ENCODE assay signal across 12 mouse cellular contexts in the genomic region with DNA sequence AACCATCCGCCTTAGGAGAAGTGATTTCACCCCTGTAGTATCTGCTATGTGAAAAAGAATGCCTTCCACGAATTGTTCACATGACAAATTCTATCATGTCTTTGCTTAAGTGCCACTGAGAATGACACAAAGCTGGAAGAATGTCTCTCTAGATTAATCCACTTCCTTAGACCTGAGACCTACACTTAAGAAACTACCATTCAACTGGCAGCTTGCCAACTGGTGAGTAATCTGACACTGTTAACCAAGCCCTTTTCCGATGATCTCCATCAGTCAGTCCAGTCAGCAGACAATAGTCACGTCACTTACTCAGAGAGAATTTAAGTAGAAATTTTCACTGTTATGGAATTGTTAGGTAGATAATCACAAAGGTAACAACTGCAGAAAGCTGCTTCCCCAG.
DNase-seq lines count a peak whose midpoint lies in the region; ATAC-seq and TF ChIP-seq lines count a peak whose summit lies in the region.
"Had no signal": no experiment of that assay in that cellular context is flagged by ENCODE, and none has a peak within 500 bp of the region (broad histone marks: within the 10 kb centered on the region; RNA-seq: fewer than 3 reads in every experiment).

No protein-coding gene starts in this region.

- 16% methylated on average over 4 of the region's 4 CpGs for WGBS in heart, embryonic 14.5 days
- WGBS in liver, postnatal 0 days (ENCODE audit: insufficient replicate concordance) = 52% methylated on average over 4 of the region's 4 CpGs
- 53% methylated on average over 4 of the region's 4 CpGs for WGBS in liver, embryonic 11.5 days

- no peaks in the 10 kb centered on the region for H3K4me1 ChIP-seq in heart, embryonic 14.5 days (ENCODE audit: control insufficient read depth in 2 of 2, insufficient read depth in 2 of 2, low read length in 2 of 2)
- H3K4me1 ChIP-seq in liver, postnatal 0 days (ENCODE audit: insufficient read depth) = no peaks in the 10 kb centered on the region
- no peaks in the 10 kb centered on the region for H3K4me1 ChIP-seq in liver, embryonic 11.5 days (replicated peaks; ENCODE audit: control insufficient read depth, insufficient read depth, low read length)
- H3K4me1 ChIP-seq in MEL (ENCODE audit: control insufficient read depth in 1 of 2, insufficient read depth in 2 of 2, low read length in 2 of 2) = no peaks in the 10 kb centered on the region
- H3K4me1 ChIP-seq: midbrain, embryonic 10.5 days had no signal

- ATAC-seq in heart, embryonic 14.5 days (ENCODE audit: insufficient number of reproducible peaks, insufficient read depth, low FRiP score, low read depth) = peak; percentile 64
- ATAC-seq in liver, postnatal 0 days = peak; percentile 19; the same call in 1 of the 2 replicates
- ATAC-seq in liver, embryonic 11.5 days (replicated peaks; ENCODE audit: low FRiP score) = no peak
- ATAC-seq: inflammation-experienced regulatory T-cells, adult 6 months had no signal

- H3K27me3 ChIP-seq in heart, embryonic 14.5 days (ENCODE audit: control insufficient read depth, insufficient read depth, low read length) = no peaks in the 10 kb centered on the region
- H3K27me3 ChIP-seq in liver, postnatal 0 days (ENCODE audit: insufficient read depth, low read length) = no peaks in the 10 kb centered on the region
- no peaks in the 10 kb centered on the region for H3K27me3 ChIP-seq in liver, embryonic 11.5 days (replicated peaks; ENCODE audit: control insufficient read depth, insufficient read depth, low read length)
- H3K27me3 ChIP-seq in MEL (ENCODE audit: control insufficient read depth in 1 of 2, insufficient read depth in 2 of 2, low read length in 2 of 2) = no peaks in the 10 kb centered on the region

- H3K36me3 ChIP-seq in heart, embryonic 14.5 days (ENCODE audit: control insufficient read depth, insufficient read depth, low read length) = no peaks in the 10 kb centered on the region
- no peaks in the 10 kb centered on the region for H3K36me3 ChIP-seq in liver, postnatal 0 days (replicated peaks; ENCODE audit: insufficient read depth, low read length)
- H3K36me3 ChIP-seq in liver, embryonic 11.5 days (ENCODE audit: control insufficient read depth, insufficient read depth, low read length) = no peaks in the 10 kb centered on the region
- H3K36me3 ChIP-seq in MEL (ENCODE audit: control insufficient read depth in 1 of 2, insufficient read depth in 2 of 2, low read length in 2 of 2) = no peaks in the 10 kb centered on the region
- H3K36me3 ChIP-seq: midbrain, embryonic 10.5 days had no signal

- no peak for TF ChIP-seq RAD21 in MEL (IDR thresholded peaks at IDR 0.05; ENCODE audit: low read depth, low read length)

- no peaks in the 10 kb centered on the region for H3K79me2 ChIP-seq in MEL (ENCODE audit: control insufficient read depth, insufficient read depth, low read length, poor library complexity)

- no peak overlapping the region; a peak in 1 of 4 replicates for H3K27ac ChIP-seq in heart, embryonic 14.5 days (replicated peaks in 1 of 2; ENCODE audit: control insufficient read depth in 1 of 2, insufficient read depth in 1 of 2, low read depth in 2 of 2, low read length in 2 of 2)
- no peak overlapping the region for H3K27ac ChIP-seq in liver, postnatal 0 days (ENCODE audit: low read depth)
- no peak overlapping the region for H3K27ac ChIP-seq in liver, embryonic 11.5 days (ENCODE audit: low read depth, low read length)
- H3K27ac ChIP-seq in MEL (ENCODE audit: control insufficient read depth, low read depth, low read length) = no peak overlapping the region
- H3K27ac ChIP-seq: midbrain, embryonic 10.5 days had no signal

- H3K9me3 ChIP-seq in heart, embryonic 14.5 days (ENCODE audit: control insufficient read depth, low read length) = no peaks in the 10 kb centered on the region
- H3K9me3 ChIP-seq in liver, postnatal 0 days (ENCODE audit: low read length) = no peaks in the 10 kb centered on the region
- H3K9me3 ChIP-seq in liver, embryonic 11.5 days (ENCODE audit: control insufficient read depth, low read length) = no peaks in the 10 kb centered on the region
- H3K9me3 ChIP-seq in MEL (replicated peaks; ENCODE audit: insufficient read depth, low read length) = no peaks in the 10 kb centered on the region
- H3K9me3 ChIP-seq: midbrain, embryonic 10.5 days had no signal

- no peak overlapping the region for H3K4me3 ChIP-seq in heart, embryonic 14.5 days (ENCODE audit: control insufficient read depth in 1 of 2, insufficient read depth in 1 of 2, low read depth in 1 of 2, low read length in 2 of 2)
- H3K4me3 ChIP-seq in liver, postnatal 0 days (ENCODE audit: low read depth, low read length) = no peak overlapping the region
- no peak overlapping the region for H3K4me3 ChIP-seq in liver, embryonic 11.5 days (ENCODE audit: low read depth, low read length)
- H3K4me3 ChIP-seq in MEL (ENCODE audit: control insufficient read depth in 1 of 2, insufficient read depth in 1 of 2, low read depth in 2 of 2, low read length in 2 of 2) = no peak overlapping the region
- H3K4me3 ChIP-seq: midbrain, embryonic 10.5 days had no signal

- no peak overlapping the region for H3K9ac ChIP-seq in heart, embryonic 14.5 days (ENCODE audit: low read length)
- H3K9ac ChIP-seq in liver, postnatal 0 days (replicated peaks) = no peak overlapping the region
- H3K9ac ChIP-seq in liver, embryonic 11.5 days (ENCODE audit: low read depth, low read length) = no peak overlapping the region
- no peak overlapping the region for H3K9ac ChIP-seq in MEL (ENCODE audit: control insufficient read depth, low read depth, low read length, poor library complexity, severe bottlenecking)

- 0 out of 2 replicates have a peak, but pooled peaks have one; percentile 11 for TF ChIP-seq EP300 in liver, postnatal 0 days (IDR thresholded peaks at IDR 0.05; ENCODE audit: low read depth)
- TF ChIP-seq EP300 in MEL (IDR thresholded peaks at IDR 0.05; ENCODE audit: low read depth in 1 of 2, low read length in 2 of 2) = no peak

- H3K4me2 ChIP-seq in heart, embryonic 14.5 days (ENCODE audit: low read length) = no peak overlapping the region
- H3K4me2 ChIP-seq in liver, postnatal 0 days (ENCODE audit: low read depth, low read length) = no peak overlapping the region
- H3K4me2 ChIP-seq in liver, embryonic 11.5 days = no peak overlapping the region

- peak; percentile 8 for DNase-seq in adrenal gland, postnatal 10 days
- DNase-seq in adrenal gland, adult 18-20 months (ENCODE audit: low spot score in 2 of 2) = no peak
- no peak for DNase-seq in heart, adult 11 months
- DNase-seq in liver, postnatal 0 days = no peak
- DNase-seq in liver, embryonic 11.5 days (ENCODE audit: low spot score) = no peak
- DNase-seq in MEL (ENCODE audit: low read depth, low spot score) = peak; percentile 8
- DNase-seq in right cerebral cortex, postnatal 36 days (ENCODE audit: low spot score in 2 of 2) = no peak
- DNase-seq: layer of hippocampus, postnatal 36 days; lung, adult 2 months had no signal

- no peak for TF ChIP-seq CTCF in liver, postnatal 0 days (IDR thresholded peaks at IDR 0.05; ENCODE audit: low read depth)
- no peak for TF ChIP-seq CTCF in MEL (IDR thresholded peaks at IDR 0.05 in 2 of 3, conservative IDR thresholded peaks at IDR 0.05 in 1 of 3; ENCODE audit: control insufficient read depth in 1 of 3, insufficient read depth in 1 of 3, low read depth in 2 of 3, low read length in 3 of 3, poor library complexity in 1 of 3, severe bottlenecking in 1 of 3)

- no peak for TF ChIP-seq POLR2A in MEL (IDR thresholded peaks at IDR 0.05; ENCODE audit: control insufficient read depth in 1 of 2, insufficient read depth in 1 of 2, low read depth in 1 of 2, low read length in 2 of 2, poor library complexity in 1 of 2)

TF ChIP-seq in MEL, 35 proteins besides CTCF, POLR2A, EP300 and RAD21:
- TF ChIP-seq MXI1 (IDR thresholded peaks at IDR 0.05; ENCODE audit: low read depth, low read length) (no peak), POLR2AphosphoS5 (IDR thresholded peaks at IDR 0.05; ENCODE audit: borderline replicate concordance, low read depth, low read length) (no peak), SMC3 (IDR thresholded peaks at IDR 0.05; ENCODE audit: low read depth, low read length) (no peak), UBTF (IDR thresholded peaks at IDR 0.05; ENCODE audit: borderline replicate concordance, insufficient read depth, low read depth, low read length) (no peak), USF1 (IDR thresholded peaks at IDR 0.05; ENCODE audit: low read depth, low read length) (no peak), NRF1 (IDR thresholded peaks at IDR 0.05; ENCODE audit: insufficient read depth, low read depth, low read length, poor library complexity, severe bottlenecking) (no peak), ETS1 (IDR thresholded peaks at IDR 0.05; ENCODE audit: low read depth, low read length) (no peak), MEF2A (IDR thresholded peaks at IDR 0.05; ENCODE audit: extremely low read depth, insufficient replicate concordance, low read depth, low read length, poor library complexity, severe bottlenecking) (no peak), GABPA (IDR thresholded peaks at IDR 0.05; ENCODE audit: low read depth, low read length) (no peak), MAFK (IDR thresholded peaks at IDR 0.05; ENCODE audit: borderline replicate concordance, low read depth, low read length) (no peak)

Comparison
In these comparisons a context has a peak if more than half of its experiments do, and no peak if none do; other contexts are left out.
1. DNase-seq: peak in adrenal gland, postnatal 10 days (single experiment) and MEL (single experiment); none in adrenal gland, adult 18-20 months (0 of 2), heart, adult 11 months (single experiment), liver, postnatal 0 days (single experiment), liver, embryonic 11.5 days (single experiment) and right cerebral cortex, postnatal 36 days (0 of 2).